Mouse (Mus musculus) CH12.LX (cell line): Measurements from ENCODE around the gene Spock3.

Experiments
- KAT2A ChIP-seq: IDR thresholded peaks from 2 replicates; pipeline ENCODE4 v1.6.1; 2012; ENCODE audit warnings: low read length, improper control_type of control experiment, inconsistent platforms; ENCODE audit not compliant: insufficient replicate concordance
- TCF12 ChIP-seq: IDR thresholded peaks from 2 replicates; pipeline ENCODE4 v1.6.1; 2014; ENCODE audit warnings: low read depth, mild to moderate bottlenecking, inconsistent platforms, low read length, improper control_type of control experiment

GRCm38 (mm10) chr8:63112919-63113318, 162.1 kb downstream of the Spock3 start:
- TF ChIP-seq KAT2A (no peak), TCF12 (no peak)
